Mouse (Mus musculus) C2C12 (cell line): ENCODE measurements around the gene Naa16.

Experiments used
- CEBPB ChIP-seq: IDR thresholded peaks from one replicate; pipeline ENCODE4 v1.6.1; 2011; ENCODE audit warnings: low read depth, mild to moderate bottlenecking, control low read depth, moderate library complexity
- CTCF ChIP-seq: IDR thresholded peaks from one replicate; pipeline ENCODE4 v1.5.1; 2011; ENCODE audit not compliant: control insufficient read depth, insufficient read depth, insufficient read length
- MAX ChIP-seq: IDR thresholded peaks from one replicate; pipeline ENCODE4 v1.6.1; 2011; ENCODE audit warnings: mild to moderate bottlenecking, control low read depth

DNA sequence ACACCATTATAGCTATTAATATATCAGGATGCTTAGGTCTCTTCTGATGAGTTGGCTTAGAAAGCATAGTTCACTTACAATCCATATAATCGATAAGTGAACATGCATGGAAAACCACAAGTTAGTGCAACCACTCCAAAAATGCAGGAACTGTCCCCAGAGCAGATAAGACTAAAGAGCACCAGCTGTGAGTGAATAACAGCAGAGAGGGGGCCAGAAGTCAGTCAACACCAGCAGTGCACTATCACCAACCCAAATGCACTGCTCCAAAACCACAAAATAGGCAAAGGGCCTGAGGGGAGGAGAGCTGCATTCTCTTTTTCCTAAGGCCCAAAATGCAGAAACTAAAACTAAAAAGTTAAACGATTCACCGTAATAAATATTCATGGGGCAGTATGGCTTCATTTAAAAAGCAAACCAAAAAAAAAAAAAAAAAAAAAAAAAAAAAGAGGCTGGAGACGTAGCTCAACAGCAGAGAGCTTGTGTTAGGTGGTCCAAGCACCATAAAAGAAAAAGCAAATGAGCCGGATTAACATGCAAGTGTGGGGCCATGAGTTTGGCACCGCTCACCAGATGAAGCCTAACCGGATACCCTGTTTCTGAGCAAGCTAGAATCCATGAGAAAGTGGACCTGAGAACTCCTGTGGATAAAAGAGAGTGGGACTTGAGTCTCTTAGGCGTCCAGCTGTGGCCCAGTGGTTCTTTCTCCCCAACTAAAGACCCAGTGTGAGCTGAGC, 77.0 kb downstream of the Naa16 start:
- TF ChIP-seq CTCF (no peak), MAX (no peak), CEBPB (peak; percentile 37)
